Comparison of ENCODE assay signal across 11 mouse cellular contexts in the genomic region with DNA sequence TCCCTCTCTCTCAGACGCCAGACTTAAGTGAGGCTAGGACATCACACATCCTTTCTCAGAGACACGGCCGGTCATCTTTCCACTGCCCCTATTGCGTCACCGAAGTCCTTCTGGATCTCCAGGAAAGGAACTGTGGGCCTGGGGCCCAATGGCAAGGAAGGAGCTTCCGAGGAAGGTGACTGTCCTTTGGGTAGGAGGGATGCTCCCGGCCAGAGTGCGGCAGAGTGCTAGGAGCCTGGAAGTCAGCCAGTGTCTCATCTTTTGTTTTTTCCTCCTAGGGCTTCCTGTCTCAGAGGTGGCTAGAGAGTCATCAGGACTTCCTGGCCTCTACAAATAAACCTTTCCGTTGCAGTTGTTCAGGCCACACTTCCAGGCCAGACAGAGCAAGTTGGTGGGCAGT. TPM values are rescaled to one million over a fixed set of nuclear protein-coding genes. Genes with fewer than 3 reads are reported as not detected.
DNase-seq lines count a peak whose midpoint lies in the region; ATAC-seq and TF ChIP-seq lines count a peak whose summit lies in the region.
"Had no signal": no experiment of that assay in that cellular context is flagged by ENCODE, and none has a peak within 500 bp of the region (broad histone marks: within the 10 kb centered on the region; RNA-seq: fewer than 3 reads in every experiment).

No protein-coding gene starts in this region.

- no peak overlapping the region for H3K27ac ChIP-seq in intestine, embryonic 14.5 days (ENCODE audit: low read depth)
- no peak overlapping the region for H3K27ac ChIP-seq in intestine, postnatal 0 days (ENCODE audit: low read depth, low read length)
- H3K27ac ChIP-seq in hindbrain, embryonic 14.5 days, result no peak overlapping the region
- H3K27ac ChIP-seq: embryonic facial prominence, embryonic 13.5 days had no signal

- no peaks in the 10 kb centered on the region for H3K36me3 ChIP-seq in intestine, embryonic 14.5 days (ENCODE audit: control insufficient read depth, insufficient read depth, low read length)
- no peaks in the 10 kb centered on the region for H3K36me3 ChIP-seq in intestine, postnatal 0 days (ENCODE audit: control insufficient read depth, insufficient read depth)
- no peaks in the 10 kb centered on the region for H3K36me3 ChIP-seq in C2C12 (ENCODE audit: control insufficient read depth, insufficient read depth)
- no peaks in the 10 kb centered on the region for H3K36me3 ChIP-seq in hindbrain, embryonic 14.5 days (replicated peaks; ENCODE audit: control insufficient read depth, insufficient read depth)
- H3K36me3 ChIP-seq: embryonic facial prominence, embryonic 13.5 days had no signal

- no peak overlapping the region for H3K9ac ChIP-seq in intestine, embryonic 14.5 days (ENCODE audit: low read length)
- H3K9ac ChIP-seq in intestine, postnatal 0 days (ENCODE audit: low read depth, low read length), result no peak overlapping the region
- H3K9ac ChIP-seq in hindbrain, embryonic 14.5 days, result no peak overlapping the region
- H3K9ac ChIP-seq: embryonic facial prominence, embryonic 13.5 days had no signal

- H3K4me1 ChIP-seq in intestine, embryonic 14.5 days (replicated peaks; ENCODE audit: control insufficient read depth, insufficient read depth, low read length), result 0 out of 2 replicates have a peak, but pooled peaks cover 1% of the 10 kb centered on the region
- no peaks in the 10 kb centered on the region for H3K4me1 ChIP-seq in intestine, postnatal 0 days (replicated peaks; ENCODE audit: control insufficient read depth, insufficient read depth, low read length)
- no peaks in the 10 kb centered on the region for H3K4me1 ChIP-seq in hindbrain, embryonic 14.5 days (replicated peaks; ENCODE audit: control insufficient read depth, insufficient read depth, low read length)
- H3K4me1 ChIP-seq: embryonic facial prominence, embryonic 13.5 days had no signal

- no peak for TF ChIP-seq CTCF in intestine, postnatal 0 days (IDR thresholded peaks at IDR 0.05; ENCODE audit: low read depth)
- no peak for TF ChIP-seq CTCF in C2C12 (IDR thresholded peaks at IDR 0.05; ENCODE audit: control insufficient read depth, insufficient read depth, insufficient read length)

- H3K79me3 ChIP-seq in C2C12 (ENCODE audit: low read depth), result no peaks in the 10 kb centered on the region

- H3K27me3 ChIP-seq in intestine, embryonic 14.5 days (replicated peaks; ENCODE audit: control insufficient read depth, insufficient read depth, low read length), result no peaks in the 10 kb centered on the region
- no peaks in the 10 kb centered on the region for H3K27me3 ChIP-seq in intestine, postnatal 0 days (replicated peaks; ENCODE audit: control insufficient read depth, insufficient read depth, low read length)
- H3K27me3 ChIP-seq in C2C12 (ENCODE audit: control insufficient read depth, insufficient read depth, insufficient read length), result no peaks in the 10 kb centered on the region
- H3K27me3 ChIP-seq in hindbrain, embryonic 14.5 days (ENCODE audit: control insufficient read depth, insufficient read depth, low read length), result no peaks in the 10 kb centered on the region
- H3K27me3 ChIP-seq: embryonic facial prominence, embryonic 13.5 days had no signal

- no peak overlapping the region for H3ac ChIP-seq in C2C12 (ENCODE audit: control insufficient read depth, insufficient read length, low read depth)

- H3K79me2 ChIP-seq in C2C12 (ENCODE audit: control insufficient read depth, insufficient read depth), result no peaks in the 10 kb centered on the region

- H3K9me3 ChIP-seq in intestine, embryonic 14.5 days (ENCODE audit: control insufficient read depth, low read length), result no peaks in the 10 kb centered on the region
- no peaks in the 10 kb centered on the region for H3K9me3 ChIP-seq in intestine, postnatal 0 days (ENCODE audit: control insufficient read depth)
- peaks cover 2% of the 10 kb centered on the region; the same call in 1 of the 2 replicates for H3K9me3 ChIP-seq in hindbrain, embryonic 14.5 days (ENCODE audit: control insufficient read depth, low read length)
- H3K9me3 ChIP-seq: embryonic facial prominence, embryonic 13.5 days had no signal

- H3K4me2 ChIP-seq in intestine, embryonic 14.5 days (ENCODE audit: low read length), result no peak overlapping the region
- H3K4me2 ChIP-seq in intestine, postnatal 0 days (replicated peaks; ENCODE audit: low read depth), result no peak overlapping the region
- H3K4me2 ChIP-seq in hindbrain, embryonic 14.5 days (replicated peaks), result no peak overlapping the region
- H3K4me2 ChIP-seq: embryonic facial prominence, embryonic 13.5 days had no signal

- H3K4me3 ChIP-seq in intestine, embryonic 14.5 days (ENCODE audit: low read depth, low read length), result no peak overlapping the region
- no peak overlapping the region for H3K4me3 ChIP-seq in intestine, postnatal 0 days (ENCODE audit: low read depth, low read length)
- H3K4me3 ChIP-seq in C2C12 (ENCODE audit: insufficient read depth, poor library complexity, severe bottlenecking), result no peak overlapping the region
- H3K4me3 ChIP-seq in hindbrain, embryonic 14.5 days (replicated peaks; ENCODE audit: low read length), result no peak overlapping the region
- H3K4me3 ChIP-seq: embryonic facial prominence, embryonic 13.5 days had no signal

- peak; percentile 18 for DNase-seq in intestine, embryonic 14.5 days (ENCODE audit: low spot score)
- peak; percentile 46 to 60 for DNase-seq in adrenal gland, postnatal 36 days
- DNase-seq in kidney, postnatal 10 days, result peak; percentile 61
- no peak for DNase-seq in hindbrain, embryonic 14.5 days (ENCODE audit: low spot score)
- DNase-seq in B cell, adult 2 months, result no peak
- no peak for DNase-seq in adipocyte (ENCODE audit: low spot score)
- DNase-seq: cerebellum, adult 9-11 months had no signal

- no peak for ATAC-seq in intestine, embryonic 14.5 days (replicated peaks; ENCODE audit: low FRiP score, low TSS enrichment, low read depth)
- no peak for ATAC-seq in intestine, postnatal 0 days
- no peak for ATAC-seq in hindbrain, embryonic 14.5 days (ENCODE audit: low FRiP score)
- ATAC-seq: midbrain, embryonic 16.5 days had no signal

- 79% methylated on average over 9 of the region's 9 CpGs for WGBS in intestine, embryonic 14.5 days
- 75% methylated on average over 9 of the region's 9 CpGs for WGBS in intestine, postnatal 0 days
- 82% methylated on average over 9 of the region's 9 CpGs for WGBS in hindbrain, embryonic 14.5 days

TF ChIP-seq in C2C12, 6 proteins besides CTCF, POLR2A, EP300 and RAD21:
- TF ChIP-seq MYOG (IDR thresholded peaks at IDR 0.05; ENCODE audit: control insufficient read depth, extremely low read depth, insufficient read length) (no peak), CEBPB (IDR thresholded peaks at IDR 0.05; ENCODE audit: low read depth) (peak; percentile 66)

RNA-seq across cellular contexts. Expression of a gene that starts 15.7 kb away (rescaled TPM):
- polyA plus RNA-seq in intestine, embryonic 14.5 days (2014; fragmentation: Nextera tagmentation; extraction: Ambion mirVana), result 64.8 and 70.6 TPM in 2 replicates
- 18.3 and 22.1 TPM in 2 replicates for polyA plus RNA-seq in intestine, postnatal 0 days (2015; fragmentation: Nextera tagmentation; extraction: Ambion mirVana)
- 19.8 TPM for polyA plus RNA-seq in C2C12 (2012; fragmentation: generic; extraction: Trizol)
- total RNA-seq in adrenal gland, postnatal 36 days (2021), result 10 to 100 TPM; 21.5 to 22.3 TPM
- 43.1 and 45.8 TPM in 2 replicates for polyA plus RNA-seq in hindbrain, embryonic 14.5 days (2014; fragmentation: Nextera tagmentation; extraction: Ambion mirVana)

RNA-seq across cellular contexts. Expression of a gene that starts 22.0 kb away (rescaled TPM):
- 29.7 and 35.7 TPM in 2 replicates for polyA plus RNA-seq in intestine, embryonic 14.5 days (2014; fragmentation: Nextera tagmentation; extraction: Ambion mirVana)
- 8.8 and 9.1 TPM in 2 replicates for polyA plus RNA-seq in intestine, postnatal 0 days (2015; fragmentation: Nextera tagmentation; extraction: Ambion mirVana)
- 5.6 TPM for polyA plus RNA-seq in C2C12 (2012; fragmentation: generic; extraction: Trizol)
- 1 to 10 TPM; 3.8 to 5.3 TPM for total RNA-seq in adrenal gland, postnatal 36 days (2021)
- 19.2 and 20.2 TPM in 2 replicates for polyA plus RNA-seq in hindbrain, embryonic 14.5 days (2014; fragmentation: Nextera tagmentation; extraction: Ambion mirVana)

RNA-seq across cellular contexts. Expression of a gene that starts 39.3 kb away (rescaled TPM):
- polyA plus RNA-seq in intestine, embryonic 14.5 days (2014; fragmentation: Nextera tagmentation; extraction: Ambion mirVana), result 73.1 and 74.5 TPM in 2 replicates
- polyA plus RNA-seq in intestine, postnatal 0 days (2015; fragmentation: Nextera tagmentation; extraction: Ambion mirVana), result 28.9 TPM in 2 replicates
- not detected for polyA plus RNA-seq in C2C12 (2012; fragmentation: generic; extraction: Trizol)
- 1 to 10 TPM in 1 of 2 experiments, under 1 TPM in 1; 0.99 to 1.5 TPM for total RNA-seq in adrenal gland, postnatal 36 days (2021)
- 0.30 and 0.50 TPM in 2 replicates for polyA plus RNA-seq in hindbrain, embryonic 14.5 days (2014; fragmentation: Nextera tagmentation; extraction: Ambion mirVana)

Comparison
In these comparisons a context has a peak if more than half of its experiments do, and no peak if none do; other contexts are left out.
1. DNase-seq: peak in intestine, embryonic 14.5 days (single experiment), adrenal gland, postnatal 36 days (2 of 2) and kidney, postnatal 10 days (single experiment); none in hindbrain, embryonic 14.5 days (single experiment), B cell, adult 2 months (0 of 2) and adipocyte (single experiment).
2. RNA of a gene that starts 39.3 kb away (polyA plus RNA-seq): 73.1 to 74.5 TPM in intestine, embryonic 14.5 days and 28.9 TPM in intestine, postnatal 0 days; 0.30 to 0.50 TPM in hindbrain, embryonic 14.5 days and not detected in C2C12 (single experiment); every median in the first group is over 10 times any median in the second.